Mouse (Mus musculus): ENCODE results near the gene Cabp1. TPM values are rescaled to one million over a fixed set of nuclear protein-coding genes. Genes with fewer than 3 reads are reported as not detected.
A peak's percentile ranks its signal among the peaks of the same experiment; 100 is the strongest.

Cabp1 gene
- polyA plus RNA-seq, 1 experiment: 8.1 TPM

- no peaks in the 10 kb centered on the region for H3K9me3 ChIP-seq (replicated peaks; ENCODE audit: control insufficient read depth, insufficient read depth, low read length, poor library complexity, severe bottlenecking)
- H3K4me3 ChIP-seq (ENCODE audit: low read depth, low read length): peak within 1 kb of the TSS; percentile 71
- H3K4me1 ChIP-seq (ENCODE audit: control insufficient read depth, insufficient read depth, low read length): no peaks in the 10 kb centered on the region
- no peaks in the 10 kb centered on the region for H3K36me3 ChIP-seq (ENCODE audit: control insufficient read depth, insufficient read depth, low read length, poor library complexity, severe bottlenecking)
- no peak within 1 kb of the TSS for H3K27ac ChIP-seq (ENCODE audit: insufficient read depth, low read length)
- peak within 1 kb of the TSS; percentile 94 for H3K9ac ChIP-seq (ENCODE audit: low read depth, poor library complexity, severe bottlenecking)
- TF ChIP-seq CTCF (IDR thresholded peaks at IDR 0.05; ENCODE audit: low read depth, low read length): no peak
- TF ChIP-seq POLR2A (IDR thresholded peaks at IDR 0.05; ENCODE audit: insufficient read depth, low read length): no peak
- TF ChIP-seq EP300 (IDR thresholded peaks at IDR 0.05; ENCODE audit: insufficient read depth, low read depth, low read length): no peak
- no peaks in the 10 kb centered on the region for H3K27me3 ChIP-seq (ENCODE audit: control insufficient read depth, insufficient read depth, low read length, poor library complexity, severe bottlenecking)
Observed at GRCm38 (mm10) chr5:115134234-115135165, 59.7 kb downstream of the Cabp1 start, which contains the start of gene Unc119b. Gene Unc119b, minus strand, starts transcription at chr5:115134975.

GRCm38 (mm10) chr5:115133358-115134066 is 60.7 kb downstream of the Cabp1 start:
- peak overlapping the region; percentile 13 for H3K4me3 ChIP-seq (ENCODE audit: low read depth, low read length)
- H3K9me3 ChIP-seq (replicated peaks; ENCODE audit: control insufficient read depth, insufficient read depth, low read length, poor library complexity, severe bottlenecking): no peaks in the 10 kb centered on the region
- peak overlapping the region; percentile 94 for H3K9ac ChIP-seq (ENCODE audit: low read depth, poor library complexity, severe bottlenecking)
- H3K27ac ChIP-seq (ENCODE audit: insufficient read depth, low read length): no peak overlapping the region
- H3K4me1 ChIP-seq (ENCODE audit: control insufficient read depth, insufficient read depth, low read length): no peaks in the 10 kb centered on the region
- no peaks in the 10 kb centered on the region for H3K36me3 ChIP-seq (ENCODE audit: control insufficient read depth, insufficient read depth, low read length, poor library complexity, severe bottlenecking)
- H3K27me3 ChIP-seq (ENCODE audit: control insufficient read depth, insufficient read depth, low read length, poor library complexity, severe bottlenecking): no peaks in the 10 kb centered on the region
- TF ChIP-seq POLR2A (IDR thresholded peaks at IDR 0.05; ENCODE audit: insufficient read depth, low read length) (no peak), EP300 (IDR thresholded peaks at IDR 0.05; ENCODE audit: insufficient read depth, low read depth, low read length) (peak; percentile 46; the same call in 1 of the 2 replicates), CTCF (IDR thresholded peaks at IDR 0.05; ENCODE audit: low read depth, low read length) (no peak)

GRCm38 (mm10) chr5:115132465-115132864 is 61.7 kb downstream of the Cabp1 start:
- H3K27ac ChIP-seq (ENCODE audit: insufficient read depth, low read length): no peak overlapping the region
- no peaks in the 10 kb centered on the region for H3K27me3 ChIP-seq (ENCODE audit: control insufficient read depth, insufficient read depth, low read length, poor library complexity, severe bottlenecking)
- no peaks in the 10 kb centered on the region for H3K36me3 ChIP-seq (ENCODE audit: control insufficient read depth, insufficient read depth, low read length, poor library complexity, severe bottlenecking)
- H3K9ac ChIP-seq (ENCODE audit: low read depth, poor library complexity, severe bottlenecking): no peak overlapping the region
- TF ChIP-seq EP300 (IDR thresholded peaks at IDR 0.05; ENCODE audit: insufficient read depth, low read depth, low read length): no peak
- no peak for TF ChIP-seq POLR2A (IDR thresholded peaks at IDR 0.05; ENCODE audit: insufficient read depth, low read length)
- no peak for TF ChIP-seq CTCF (IDR thresholded peaks at IDR 0.05; ENCODE audit: low read depth, low read length)
- no peaks in the 10 kb centered on the region for H3K4me1 ChIP-seq (ENCODE audit: control insufficient read depth, insufficient read depth, low read length)
- no peak overlapping the region for H3K4me3 ChIP-seq (ENCODE audit: low read depth, low read length)
- no peaks in the 10 kb centered on the region for H3K9me3 ChIP-seq (replicated peaks; ENCODE audit: control insufficient read depth, insufficient read depth, low read length, poor library complexity, severe bottlenecking)

GRCm38 (mm10) chr5:115129328-115129727 is 64.9 kb downstream of the Cabp1 start:
- Histone ChIP-seq H3K27me3 (ENCODE audit: control insufficient read depth, insufficient read depth, low read length, poor library complexity, severe bottlenecking) (no peaks in the 10 kb centered on the region), H3K27ac (ENCODE audit: insufficient read depth, low read length) (no peak overlapping the region), H3K36me3 (ENCODE audit: control insufficient read depth, insufficient read depth, low read length, poor library complexity, severe bottlenecking) (no peaks in the 10 kb centered on the region), H3K9ac (ENCODE audit: low read depth, poor library complexity, severe bottlenecking) (no peak overlapping the region), H3K4me3 (ENCODE audit: low read depth, low read length) (no peak overlapping the region), H3K9me3 (replicated peaks; ENCODE audit: control insufficient read depth, insufficient read depth, low read length, poor library complexity, severe bottlenecking) (no peaks in the 10 kb centered on the region), H3K4me1 (ENCODE audit: control insufficient read depth, insufficient read depth, low read length) (no peaks in the 10 kb centered on the region)
- TF ChIP-seq CTCF (IDR thresholded peaks at IDR 0.05; ENCODE audit: low read depth, low read length): peak; percentile 13
- no peak for TF ChIP-seq EP300 (IDR thresholded peaks at IDR 0.05; ENCODE audit: insufficient read depth, low read depth, low read length)

- Histone ChIP-seq H3K4me3 (ENCODE audit: low read depth, low read length) (no peak overlapping the region), H3K27ac (ENCODE audit: insufficient read depth, low read length) (no peak overlapping the region), H3K36me3 (ENCODE audit: control insufficient read depth, insufficient read depth, low read length, poor library complexity, severe bottlenecking) (no peaks in the 10 kb centered on the region), H3K27me3 (ENCODE audit: control insufficient read depth, insufficient read depth, low read length, poor library complexity, severe bottlenecking) (no peaks in the 10 kb centered on the region), H3K9me3 (replicated peaks; ENCODE audit: control insufficient read depth, insufficient read depth, low read length, poor library complexity, severe bottlenecking) (no peaks in the 10 kb centered on the region), H3K4me1 (ENCODE audit: control insufficient read depth, insufficient read depth, low read length) (no peaks in the 10 kb centered on the region), H3K9ac (ENCODE audit: low read depth, poor library complexity, severe bottlenecking) (no peak overlapping the region)
- TF ChIP-seq CTCF (IDR thresholded peaks at IDR 0.05; ENCODE audit: low read depth, low read length) (no peak), POLR2A (IDR thresholded peaks at IDR 0.05; ENCODE audit: insufficient read depth, low read length) (no peak), EP300 (IDR thresholded peaks at IDR 0.05; ENCODE audit: insufficient read depth, low read depth, low read length) (no peak)
Observed at GRCm38 (mm10) chr5:115127421-115128179, 66.6 kb downstream of the Cabp1 start.
